Mouse (Mus musculus): ENCODE results near the gene Tmed8. TPM values are rescaled to one million over a fixed set of nuclear protein-coding genes. Genes with fewer than 3 reads are reported as not detected.
A peak's percentile ranks its signal among the peaks of the same experiment; 100 is the strongest.

The Tmed8 gene
- polyA plus RNA-seq (2015; fragmentation: Nextera tagmentation; extraction: Ambion mirVana), result 4.2 and 5.0 TPM in 2 replicates

GRCm38 (mm10) chr12:87199973-87200586 is at the start of gene Tmed8:
Gene Tmed8 (minus strand): TSS chr12:87200454.
- H3K27ac ChIP-seq (ENCODE audit: low read depth, low read length), result peak within 1 kb of the TSS; percentile 94
- no peaks in the 10 kb centered on the region for H3K9me3 ChIP-seq (ENCODE audit: control insufficient read depth, low read length)
- peak within 1 kb of the TSS; percentile 96 for H3K9ac ChIP-seq (ENCODE audit: low read depth, low read length)
- ATAC-seq, result peak; percentile 96
- peak within 1 kb of the TSS; percentile 72 for H3K4me3 ChIP-seq (ENCODE audit: low read length)
- no peaks in the 10 kb centered on the region for H3K27me3 ChIP-seq (replicated peaks; ENCODE audit: control insufficient read depth, insufficient read depth, low read length)
- under 1% methylated on average over 57 of the region's 70 CpGs for WGBS
- no peaks in the 10 kb centered on the region for H3K36me3 ChIP-seq (ENCODE audit: control insufficient read depth, insufficient read depth, low read length)
- H3K4me2 ChIP-seq (ENCODE audit: low read length), result peak within 1 kb of the TSS; percentile 77
- peaks cover 11% of the 10 kb centered on the region for H3K4me1 ChIP-seq (ENCODE audit: control insufficient read depth, insufficient read depth, low read depth, low read length)

DNA sequence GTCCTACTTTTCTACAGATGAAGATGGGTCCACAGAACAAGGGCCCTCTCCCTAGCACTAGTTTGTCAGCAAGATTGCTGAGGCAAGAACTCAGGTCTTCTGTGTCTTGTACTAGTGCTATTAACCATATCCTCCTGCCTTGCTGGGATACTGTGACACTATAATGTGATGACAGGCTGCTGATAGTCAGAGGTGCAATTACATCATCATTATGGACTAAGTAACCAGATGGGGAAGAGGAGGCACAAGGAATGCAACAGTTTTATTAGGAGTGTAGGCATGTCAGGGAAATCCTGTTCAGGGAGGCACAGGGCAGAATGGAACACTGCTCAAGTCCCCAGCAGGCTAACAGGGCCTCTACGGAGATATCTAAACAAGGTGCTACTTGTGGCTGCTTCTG is 38.4 kb upstream of the Tmed8 start, which contains the start of gene Noxred1:
TSS of gene Noxred1 (minus strand) at position 101 of the 400 bp plus-strand sequence.
- Histone ChIP-seq H3K36me3 (ENCODE audit: control insufficient read depth, insufficient read depth, low read length) (peaks cover 26% of the 10 kb centered on the region), H3K4me1 (ENCODE audit: control insufficient read depth, insufficient read depth, low read depth, low read length) (no peaks in the 10 kb centered on the region), H3K9me3 (ENCODE audit: control insufficient read depth, low read length) (no peaks in the 10 kb centered on the region), H3K27ac (ENCODE audit: low read depth, low read length) (no peak within 1 kb of the TSS), H3K4me3 (ENCODE audit: low read length) (no peak within 1 kb of the TSS), H3K4me2 (ENCODE audit: low read length) (no peak within 1 kb of the TSS), H3K27me3 (replicated peaks; ENCODE audit: control insufficient read depth, insufficient read depth, low read length) (no peaks in the 10 kb centered on the region), H3K9ac (ENCODE audit: low read depth, low read length) (no peak within 1 kb of the TSS)
- WGBS, result 100% methylated on average over 1 of the region's 1 CpGs
- ATAC-seq, result no peak

DNA sequence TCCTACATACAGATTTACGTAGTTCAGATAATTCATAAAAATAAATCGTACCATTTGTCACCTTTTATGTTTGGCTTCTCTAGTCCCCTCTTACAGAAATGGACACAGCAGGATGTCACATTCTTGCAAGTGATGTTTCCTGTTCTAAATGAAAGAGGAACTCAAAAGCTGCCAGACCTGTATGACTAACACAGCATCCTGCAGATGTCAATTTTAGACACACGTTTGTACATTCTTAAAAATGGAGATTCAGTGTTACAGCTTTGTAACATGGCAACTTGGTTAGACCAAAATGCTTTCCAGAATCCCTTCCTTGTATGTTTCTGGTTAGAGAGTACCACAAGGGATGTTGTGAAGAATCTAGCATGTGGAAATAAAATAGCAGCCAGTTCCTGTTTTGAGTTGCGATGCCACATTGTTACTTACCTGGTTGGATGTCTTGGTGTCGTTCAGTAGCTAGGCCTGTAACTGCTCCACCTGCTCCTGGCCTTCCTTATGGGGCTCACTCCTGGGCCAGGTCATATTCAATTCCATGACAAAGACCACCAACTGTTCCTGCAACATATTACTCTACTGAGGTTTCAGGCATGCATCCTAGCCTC is 36.7 kb upstream of the Tmed8 start:
- no peak overlapping the region for H3K4me3 ChIP-seq (ENCODE audit: low read length)
- H3K36me3 ChIP-seq (ENCODE audit: control insufficient read depth, insufficient read depth, low read length), result peaks cover 22% of the 10 kb centered on the region
- H3K9me3 ChIP-seq (ENCODE audit: control insufficient read depth, low read length), result no peaks in the 10 kb centered on the region
- 88% methylated on average over 5 of the region's 5 CpGs for WGBS
- H3K9ac ChIP-seq (ENCODE audit: low read depth, low read length), result no peak overlapping the region
- no peaks in the 10 kb centered on the region for H3K4me1 ChIP-seq (ENCODE audit: control insufficient read depth, insufficient read depth, low read depth, low read length)
- no peak overlapping the region for H3K4me2 ChIP-seq (ENCODE audit: low read length)
- no peaks in the 10 kb centered on the region for H3K27me3 ChIP-seq (replicated peaks; ENCODE audit: control insufficient read depth, insufficient read depth, low read length)
- H3K27ac ChIP-seq (ENCODE audit: low read depth, low read length), result no peak overlapping the region
- no peak for ATAC-seq

DNA sequence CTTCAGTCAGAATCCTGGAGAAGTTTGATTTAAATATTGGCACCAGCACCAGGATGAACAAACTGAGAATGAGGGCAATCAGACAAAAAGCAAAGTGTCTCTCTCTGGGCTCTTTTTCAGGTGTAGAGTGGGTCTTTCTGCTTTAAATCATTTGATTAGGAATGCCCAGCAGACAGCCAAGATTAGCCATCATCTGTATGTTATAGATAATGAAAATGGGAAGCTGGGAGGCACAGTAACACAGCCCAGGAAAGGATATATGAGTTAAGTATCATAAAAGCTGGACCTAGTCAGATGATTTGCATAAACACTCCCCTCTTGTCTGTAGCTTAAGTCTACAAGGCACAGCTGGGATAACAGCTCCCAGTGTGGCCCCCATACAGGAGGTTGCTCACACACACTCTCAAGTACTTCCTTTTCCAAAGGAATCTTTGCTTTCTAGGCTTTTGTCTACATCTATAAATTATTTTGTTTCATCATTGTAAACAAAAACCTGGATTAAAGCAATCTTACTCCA is 30.2 kb upstream of the Tmed8 start:
- no peaks in the 10 kb centered on the region for H3K36me3 ChIP-seq (ENCODE audit: control insufficient read depth, insufficient read depth, low read length)
- no peaks in the 10 kb centered on the region for H3K4me1 ChIP-seq (ENCODE audit: control insufficient read depth, insufficient read depth, low read depth, low read length)
- no peak for ATAC-seq
- H3K27ac ChIP-seq (ENCODE audit: low read depth, low read length), result no peak overlapping the region
- no peak overlapping the region for H3K9ac ChIP-seq (ENCODE audit: low read depth, low read length)
- no peak overlapping the region for H3K4me2 ChIP-seq (ENCODE audit: low read length)
- no peaks in the 10 kb centered on the region for H3K9me3 ChIP-seq (ENCODE audit: control insufficient read depth, low read length)
- H3K4me3 ChIP-seq (ENCODE audit: low read length), result no peak overlapping the region
- no peaks in the 10 kb centered on the region for H3K27me3 ChIP-seq (replicated peaks; ENCODE audit: control insufficient read depth, insufficient read depth, low read length)

- 95% methylated on average over 2 of the region's 2 CpGs for WGBS
- no peak for ATAC-seq
These were observed 29.4 kb upstream of the Tmed8 start for GRCm38 (mm10) chr12:87229633-87230032.

GRCm38 (mm10) chr12:87226801-87227200 is 26.5 kb upstream of the Tmed8 start:
- WGBS, result 80% methylated on average over 7 of the region's 7 CpGs
- no peaks in the 10 kb centered on the region for H3K9me3 ChIP-seq (ENCODE audit: control insufficient read depth, low read length)
- no peaks in the 10 kb centered on the region for H3K4me1 ChIP-seq (ENCODE audit: control insufficient read depth, insufficient read depth, low read depth, low read length)
- H3K9ac ChIP-seq (ENCODE audit: low read depth, low read length), result no peak overlapping the region
- no peak overlapping the region for H3K27ac ChIP-seq (ENCODE audit: low read depth, low read length)
- H3K4me3 ChIP-seq (ENCODE audit: low read length), result no peak overlapping the region
- ATAC-seq, result no peak
- H3K4me2 ChIP-seq (ENCODE audit: low read length), result no peak overlapping the region
- no peaks in the 10 kb centered on the region for H3K36me3 ChIP-seq (ENCODE audit: control insufficient read depth, insufficient read depth, low read length)
- H3K27me3 ChIP-seq (replicated peaks; ENCODE audit: control insufficient read depth, insufficient read depth, low read length), result no peaks in the 10 kb centered on the region

More at GRCm38 (mm10) chr12:87229633-87230032, 29.4 kb upstream of the Tmed8 start:
- Histone ChIP-seq H3K4me1 (ENCODE audit: control insufficient read depth, insufficient read depth, low read depth, low read length) (no peaks in the 10 kb centered on the region), H3K27ac (ENCODE audit: low read depth, low read length) (no peak overlapping the region), H3K9me3 (ENCODE audit: control insufficient read depth, low read length) (no peaks in the 10 kb centered on the region), H3K4me3 (ENCODE audit: low read length) (no peak overlapping the region), H3K27me3 (replicated peaks; ENCODE audit: control insufficient read depth, insufficient read depth, low read length) (no peaks in the 10 kb centered on the region), H3K9ac (ENCODE audit: low read depth, low read length) (no peak overlapping the region), H3K36me3 (ENCODE audit: control insufficient read depth, insufficient read depth, low read length) (no peaks in the 10 kb centered on the region), H3K4me2 (ENCODE audit: low read length) (no peak overlapping the region)

- H3K36me3 ChIP-seq (ENCODE audit: control insufficient read depth, insufficient read depth, low read length), result no peaks in the 10 kb centered on the region
- H3K4me1 ChIP-seq (ENCODE audit: control insufficient read depth, insufficient read depth, low read depth, low read length), result no peaks in the 10 kb centered on the region
- no peak overlapping the region for H3K27ac ChIP-seq (ENCODE audit: low read depth, low read length)
- H3K4me2 ChIP-seq (ENCODE audit: low read length), result no peak overlapping the region
- WGBS, result 81% methylated on average over 10 of the region's 10 CpGs
- no peaks in the 10 kb centered on the region for H3K9me3 ChIP-seq (ENCODE audit: control insufficient read depth, low read length)
- H3K27me3 ChIP-seq (replicated peaks; ENCODE audit: control insufficient read depth, insufficient read depth, low read length), result no peaks in the 10 kb centered on the region
- no peak overlapping the region for H3K4me3 ChIP-seq (ENCODE audit: low read length)
- no peak for ATAC-seq
- H3K9ac ChIP-seq (ENCODE audit: low read depth, low read length), result no peak overlapping the region
These were observed 24.7 kb upstream of the Tmed8 start for GRCm38 (mm10) chr12:87224950-87225349.

DNA sequence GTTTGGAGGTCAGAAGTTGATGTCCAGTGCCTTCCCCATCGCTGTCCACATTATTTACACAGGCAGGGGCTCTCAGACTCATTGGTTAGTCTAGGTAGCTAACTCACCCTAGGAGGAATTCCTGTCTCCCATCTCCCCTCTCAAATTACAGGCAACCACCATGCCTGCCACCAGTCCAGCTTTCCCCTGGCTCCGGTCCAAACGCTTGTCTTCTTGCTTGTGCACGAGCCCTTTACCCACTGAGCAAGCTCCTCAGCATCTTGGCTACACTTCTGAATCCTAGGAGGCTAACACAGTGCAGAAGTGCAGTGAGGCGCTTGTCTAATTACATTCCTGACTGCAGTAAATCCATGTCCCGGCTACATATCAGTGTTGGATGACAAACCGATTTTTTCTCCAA is 19.1 kb upstream of the Tmed8 start:
- Histone ChIP-seq H3K4me3 (ENCODE audit: low read length) (no peak overlapping the region), H3K9me3 (ENCODE audit: control insufficient read depth, low read length) (no peaks in the 10 kb centered on the region), H3K27ac (ENCODE audit: low read depth, low read length) (no peak overlapping the region), H3K4me2 (ENCODE audit: low read length) (no peak overlapping the region), H3K4me1 (ENCODE audit: control insufficient read depth, insufficient read depth, low read depth, low read length) (no peaks in the 10 kb centered on the region), H3K27me3 (replicated peaks; ENCODE audit: control insufficient read depth, insufficient read depth, low read length) (no peaks in the 10 kb centered on the region), H3K9ac (ENCODE audit: low read depth, low read length) (no peak overlapping the region), H3K36me3 (ENCODE audit: control insufficient read depth, insufficient read depth, low read length) (no peaks in the 10 kb centered on the region)
- 0 out of 2 replicates have a peak, but pooled peaks have one; percentile 27 for ATAC-seq
- WGBS, result 69% methylated on average over 7 of the region's 7 CpGs

GRCm38 (mm10) chr12:87217596-87217995 is 17.3 kb upstream of the Tmed8 start:
- Histone ChIP-seq H3K27me3 (replicated peaks; ENCODE audit: control insufficient read depth, insufficient read depth, low read length) (no peaks in the 10 kb centered on the region), H3K4me1 (ENCODE audit: control insufficient read depth, insufficient read depth, low read depth, low read length) (no peaks in the 10 kb centered on the region), H3K9ac (ENCODE audit: low read depth, low read length) (no peak overlapping the region), H3K36me3 (ENCODE audit: control insufficient read depth, insufficient read depth, low read length) (no peaks in the 10 kb centered on the region), H3K4me2 (ENCODE audit: low read length) (no peak overlapping the region), H3K27ac (ENCODE audit: low read depth, low read length) (no peak overlapping the region), H3K9me3 (ENCODE audit: control insufficient read depth, low read length) (no peaks in the 10 kb centered on the region), H3K4me3 (ENCODE audit: low read length) (no peak overlapping the region)
- no peak for ATAC-seq
